Mouse (Mus musculus): ENCODE measurements around the gene Celf1. TPM values are rescaled to one million over a fixed set of nuclear protein-coding genes. Genes with fewer than 3 reads are reported as not detected.
"Not testable (repeated sequence)": the region's sequence is repeated elsewhere in the genome, so short reads cannot be mapped to it uniquely, and the experiment has no call there.

The Celf1 gene
- polyA plus RNA-seq, 1 experiment from 2014 or later, result 144 TPM

DNA sequence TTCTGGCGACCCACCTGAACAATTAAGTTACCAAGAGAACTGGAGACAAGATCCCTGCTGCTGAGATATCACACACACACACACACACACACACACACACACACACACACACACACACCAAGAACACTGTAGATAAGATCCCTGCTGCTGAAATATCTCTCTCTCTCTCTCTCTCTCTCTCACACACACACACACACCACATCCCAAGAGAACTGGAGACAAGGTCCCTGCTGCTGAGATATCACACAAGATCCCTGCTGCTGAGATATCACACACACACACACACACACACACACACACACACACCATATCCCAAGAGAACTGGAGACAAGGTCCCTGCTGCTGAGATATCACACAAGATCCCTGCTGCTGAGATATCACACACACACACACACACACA lies 105.6 kb downstream of the Celf1 start:
- not testable (repeated sequence) for H3K4me2 ChIP-seq (ENCODE audit: low read length); H3K4me1 ChIP-seq (replicated peaks; ENCODE audit: control insufficient read depth, insufficient read depth, low read length); H3K9ac ChIP-seq (replicated peaks; ENCODE audit: low read depth, low read length); H3K27me3 ChIP-seq (replicated peaks; ENCODE audit: control insufficient read depth, insufficient read depth, low read length); H3K4me3 ChIP-seq (replicated peaks; ENCODE audit: low read length); H3K36me3 ChIP-seq (ENCODE audit: control insufficient read depth, insufficient read depth); H3K27ac ChIP-seq (ENCODE audit: low read length); H3K9me3 ChIP-seq (ENCODE audit: control insufficient read depth, low read length); ATAC-seq
- 80% methylated on average over 1 of the region's 1 CpGs for WGBS

DNA sequence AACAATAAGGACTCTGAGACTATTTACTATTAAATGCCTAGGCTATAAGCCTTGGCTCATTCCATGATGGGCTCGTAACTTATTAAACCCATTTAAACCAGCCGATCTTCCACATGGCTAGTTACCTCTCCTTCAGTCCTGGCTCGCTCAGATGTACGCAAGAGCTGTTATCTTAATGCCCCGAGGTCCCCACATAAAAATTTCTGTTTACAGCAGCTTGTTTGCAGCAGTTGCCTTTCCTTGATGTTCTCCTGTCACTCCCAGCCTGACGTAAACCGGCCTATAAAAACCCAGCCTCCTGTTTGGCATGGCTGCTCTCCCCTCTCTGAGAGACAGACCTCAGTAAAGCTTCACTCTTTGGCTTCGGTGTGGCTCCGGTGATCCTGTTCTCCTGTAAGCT lies 107.2 kb downstream of the Celf1 start:
- Histone ChIP-seq H3K4me1 (replicated peaks; ENCODE audit: control insufficient read depth, insufficient read depth, low read length) (no peaks in the 10 kb centered on the region), H3K27me3 (replicated peaks; ENCODE audit: control insufficient read depth, insufficient read depth, low read length) (no peaks in the 10 kb centered on the region), H3K4me2 (ENCODE audit: low read length) (no peak overlapping the region), H3K36me3 (ENCODE audit: control insufficient read depth, insufficient read depth) (no peaks in the 10 kb centered on the region), H3K4me3 (replicated peaks; ENCODE audit: low read length) (no peak overlapping the region), H3K27ac (ENCODE audit: low read length) (no peak overlapping the region), H3K9me3 (ENCODE audit: control insufficient read depth, low read length) (no peaks in the 10 kb centered on the region), H3K9ac (replicated peaks; ENCODE audit: low read depth, low read length) (no peak overlapping the region)
- ATAC-seq, result no peak
- 70% methylated on average over 9 of the region's 9 CpGs for WGBS

DNA sequence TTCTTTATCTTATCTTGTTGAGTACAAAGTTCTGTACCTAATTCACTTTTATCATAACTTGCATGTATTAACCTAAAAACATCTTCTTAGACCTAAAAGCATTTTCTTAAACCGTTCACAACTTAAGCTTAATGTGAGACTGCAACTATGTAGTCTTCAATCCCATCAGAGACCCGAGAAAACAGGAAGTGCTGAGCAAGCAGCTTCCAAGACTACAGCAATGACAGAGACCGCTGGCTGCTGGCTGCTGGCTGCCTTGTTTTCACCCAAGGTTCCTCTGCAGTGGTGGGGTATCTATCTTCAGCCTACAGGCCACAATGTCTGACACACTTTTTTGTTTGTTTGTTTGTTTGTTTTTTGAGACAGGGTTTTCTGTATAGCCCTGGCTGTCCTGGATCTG lies 111.7 kb downstream of the Celf1 start:
- H3K27me3 ChIP-seq (replicated peaks; ENCODE audit: control insufficient read depth, insufficient read depth, low read length), result no peaks in the 10 kb centered on the region
- no peaks in the 10 kb centered on the region for H3K9me3 ChIP-seq (ENCODE audit: control insufficient read depth, low read length)
- no peak for ATAC-seq
- no peak overlapping the region for H3K4me3 ChIP-seq (replicated peaks; ENCODE audit: low read length)
- no peak overlapping the region for H3K27ac ChIP-seq (ENCODE audit: low read length)
- H3K4me1 ChIP-seq (replicated peaks; ENCODE audit: control insufficient read depth, insufficient read depth, low read length), result peaks cover 14% of the 10 kb centered on the region
- H3K36me3 ChIP-seq (ENCODE audit: control insufficient read depth, insufficient read depth), result peaks cover 5% of the 10 kb centered on the region
- no peak overlapping the region for H3K4me2 ChIP-seq (ENCODE audit: low read length)
- H3K9ac ChIP-seq (replicated peaks; ENCODE audit: low read depth, low read length), result no peak overlapping the region
- 86% methylated on average over 3 of the region's 3 CpGs for WGBS

DNA sequence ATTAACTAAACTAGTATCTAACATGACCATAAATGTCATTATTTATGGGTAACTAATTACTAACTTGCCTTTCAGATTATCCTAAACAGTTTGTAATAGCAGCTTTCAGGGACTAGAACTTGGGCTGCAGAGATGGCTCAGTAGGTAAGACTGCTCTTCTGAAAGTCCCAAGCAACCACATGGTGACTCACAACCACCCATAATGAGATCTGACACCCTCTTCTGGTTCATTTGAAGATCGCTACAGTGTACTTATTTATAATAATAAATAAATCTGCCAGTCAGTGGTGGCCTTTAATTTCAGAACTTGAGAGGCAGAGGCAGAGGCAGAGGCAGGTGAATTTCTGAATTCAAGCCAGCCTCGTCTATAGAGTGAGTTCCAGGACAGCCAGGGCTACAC lies 112.6 kb downstream of the Celf1 start:
- H3K9ac ChIP-seq (replicated peaks; ENCODE audit: low read depth, low read length), result no peak overlapping the region
- ATAC-seq, result no peak
- WGBS, result 57% methylated on average over 2 of the region's 2 CpGs
- H3K4me3 ChIP-seq (replicated peaks; ENCODE audit: low read length), result no peak overlapping the region
- H3K4me1 ChIP-seq (replicated peaks; ENCODE audit: control insufficient read depth, insufficient read depth, low read length), result peaks cover 14% of the 10 kb centered on the region
- peak overlapping the region; percentile 61 for H3K4me2 ChIP-seq (ENCODE audit: low read length)
- H3K27me3 ChIP-seq (replicated peaks; ENCODE audit: control insufficient read depth, insufficient read depth, low read length), result no peaks in the 10 kb centered on the region
- no peaks in the 10 kb centered on the region for H3K9me3 ChIP-seq (ENCODE audit: control insufficient read depth, low read length)
- no peak overlapping the region for H3K27ac ChIP-seq (ENCODE audit: low read length)
- peaks cover 13% of the 10 kb centered on the region for H3K36me3 ChIP-seq (ENCODE audit: control insufficient read depth, insufficient read depth)

DNA sequence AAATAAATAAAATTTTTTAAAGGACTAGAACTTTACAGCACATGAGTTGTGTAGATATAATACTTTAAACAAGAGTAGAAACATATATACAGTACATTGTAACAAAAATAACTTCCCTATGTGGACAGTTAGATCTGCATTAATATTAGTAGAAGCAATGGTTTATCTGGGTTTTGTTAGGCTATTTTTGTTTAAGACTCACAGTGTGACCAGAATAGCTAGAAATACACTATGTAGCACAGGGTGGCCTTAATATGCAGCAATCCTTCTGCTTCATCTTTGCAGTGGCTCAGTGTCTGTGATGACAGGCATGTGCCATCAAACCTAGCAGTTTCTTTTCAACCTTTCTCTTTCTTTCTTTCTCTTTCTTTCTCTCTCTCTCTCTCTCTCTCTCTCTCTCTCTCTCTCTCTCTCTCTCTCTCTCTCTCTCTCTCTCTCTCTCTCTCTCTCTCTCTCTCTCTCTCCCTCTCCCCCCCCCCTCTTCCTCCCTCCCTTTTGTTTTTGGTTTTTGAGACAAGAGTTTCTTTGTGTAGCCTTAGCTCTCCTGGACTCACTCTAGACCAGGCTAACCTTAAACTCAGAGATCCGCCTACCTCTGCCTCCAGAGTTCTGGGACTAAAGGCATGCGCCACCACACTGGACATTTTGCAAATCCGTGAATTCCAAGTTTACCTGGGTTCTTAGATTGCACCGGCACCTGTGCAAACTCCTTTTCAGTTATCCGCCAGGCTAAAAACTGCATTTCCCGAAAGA lies 113.2 kb downstream of the Celf1 start:
- H3K27ac ChIP-seq (ENCODE audit: low read length), result peak overlapping the region; percentile 66
- peak; percentile 62 for ATAC-seq
- H3K9ac ChIP-seq (replicated peaks; ENCODE audit: low read depth, low read length), result peak overlapping the region; percentile 64
- H3K4me3 ChIP-seq (replicated peaks; ENCODE audit: low read length), result peak overlapping the region; percentile 81
- H3K27me3 ChIP-seq (replicated peaks; ENCODE audit: control insufficient read depth, insufficient read depth, low read length), result no peaks in the 10 kb centered on the region
- peaks cover 14% of the 10 kb centered on the region for H3K4me1 ChIP-seq (replicated peaks; ENCODE audit: control insufficient read depth, insufficient read depth, low read length)
- WGBS, result 0% methylated on average over 6 of the region's 6 CpGs
- H3K36me3 ChIP-seq (ENCODE audit: control insufficient read depth, insufficient read depth), result peaks cover 18% of the 10 kb centered on the region
- peak overlapping the region; percentile 61 for H3K4me2 ChIP-seq (ENCODE audit: low read length)
- no peaks in the 10 kb centered on the region for H3K9me3 ChIP-seq (ENCODE audit: control insufficient read depth, low read length)

DNA sequence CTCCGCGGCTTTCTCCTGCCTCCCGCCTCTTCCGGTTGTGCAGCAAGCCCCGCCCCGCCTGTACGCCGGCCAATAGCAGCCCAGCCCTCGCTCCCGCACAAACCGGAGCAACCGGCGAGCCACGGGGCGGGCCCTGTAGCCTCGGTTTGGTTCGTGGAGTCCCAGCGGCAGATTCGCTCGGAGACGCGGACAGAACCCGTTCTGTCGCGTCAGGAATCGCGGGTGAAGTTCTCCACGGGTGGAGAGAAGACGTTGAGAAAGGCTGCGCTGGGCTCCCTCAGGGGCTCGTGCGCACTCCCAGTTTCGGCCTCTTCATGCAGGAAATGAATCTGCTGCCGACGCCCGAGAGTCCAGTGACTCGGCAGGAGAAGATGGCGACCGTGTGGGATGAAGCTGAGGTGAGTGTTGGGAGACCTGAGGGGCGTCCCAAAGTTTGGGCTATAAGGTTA lies 113.8 kb downstream of the Celf1 start, which contains the start of gene Psmc3:
TSS of gene Psmc3 (plus strand) at position 76 of the 449 bp plus-strand sequence.
- Histone ChIP-seq H3K4me3 (replicated peaks; ENCODE audit: low read length) (peak within 1 kb of the TSS; percentile 81), H3K4me2 (ENCODE audit: low read length) (peak within 1 kb of the TSS; percentile 81), H3K9me3 (ENCODE audit: control insufficient read depth, low read length) (no peaks in the 10 kb centered on the region), H3K27ac (ENCODE audit: low read length) (peak within 1 kb of the TSS; percentile 89), H3K4me1 (replicated peaks; ENCODE audit: control insufficient read depth, insufficient read depth, low read length) (peaks cover 14% of the 10 kb centered on the region), H3K36me3 (ENCODE audit: control insufficient read depth, insufficient read depth) (peaks cover 23% of the 10 kb centered on the region), H3K27me3 (replicated peaks; ENCODE audit: control insufficient read depth, insufficient read depth, low read length) (no peaks in the 10 kb centered on the region), H3K9ac (replicated peaks; ENCODE audit: low read depth, low read length) (peak within 1 kb of the TSS; percentile 82)
- ATAC-seq, result peak; percentile 99
- WGBS, result 0% methylated on average over 40 of the region's 40 CpGs

DNA sequence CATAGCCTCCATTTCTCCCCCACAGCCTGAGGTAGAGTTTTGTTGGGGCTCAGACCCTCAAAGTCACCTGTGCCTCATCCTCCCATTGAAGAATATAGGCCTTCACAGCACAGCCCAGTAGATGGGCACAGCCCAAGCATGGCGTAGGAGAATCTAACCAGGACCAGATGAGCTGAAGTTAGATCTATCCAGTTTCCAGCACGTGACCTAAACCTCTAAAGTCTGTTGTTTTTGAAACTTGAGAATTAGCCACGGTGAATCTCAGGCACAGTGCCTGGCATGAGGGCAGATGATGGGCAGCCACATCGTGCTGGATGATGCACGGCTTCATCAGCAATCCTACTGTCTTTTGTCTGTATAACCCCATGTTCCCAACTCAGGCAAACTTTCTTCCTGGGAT lies 118.3 kb downstream of the Celf1 start:
- no peak overlapping the region for H3K27ac ChIP-seq (ENCODE audit: low read length)
- WGBS, result 93% methylated on average over 5 of the region's 5 CpGs
- H3K9me3 ChIP-seq (ENCODE audit: control insufficient read depth, low read length), result no peaks in the 10 kb centered on the region
- no peak for ATAC-seq
- no peaks in the 10 kb centered on the region for H3K27me3 ChIP-seq (replicated peaks; ENCODE audit: control insufficient read depth, insufficient read depth, low read length)
- H3K4me3 ChIP-seq (replicated peaks; ENCODE audit: low read length), result no peak overlapping the region
- H3K9ac ChIP-seq (replicated peaks; ENCODE audit: low read depth, low read length), result no peak overlapping the region
- H3K36me3 ChIP-seq (ENCODE audit: control insufficient read depth, insufficient read depth), result peaks cover 36% of the 10 kb centered on the region
- peaks cover 8% of the 10 kb centered on the region for H3K4me1 ChIP-seq (replicated peaks; ENCODE audit: control insufficient read depth, insufficient read depth, low read length)
- H3K4me2 ChIP-seq (ENCODE audit: low read length), result no peak overlapping the region

DNA sequence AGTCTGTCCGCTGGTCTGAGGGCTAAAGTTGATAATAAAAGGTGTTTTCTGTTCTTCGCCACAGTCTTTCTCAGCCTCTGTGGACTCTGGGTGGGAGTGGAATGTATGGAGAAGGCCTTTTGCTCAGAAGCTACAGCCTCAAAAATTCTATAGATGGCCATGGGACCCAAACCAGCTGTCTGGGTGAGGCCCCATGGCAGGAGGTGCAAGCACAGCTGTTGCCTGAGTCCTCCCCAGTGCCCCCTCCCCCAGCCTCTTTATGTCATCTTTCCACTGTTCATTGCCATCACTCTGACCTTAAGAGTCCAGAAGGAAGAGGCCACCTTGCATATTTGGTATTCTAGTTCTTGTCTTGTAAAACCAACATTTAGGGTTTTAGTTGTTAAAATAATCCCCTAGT lies 119.2 kb downstream of the Celf1 start:
- H3K27ac ChIP-seq (ENCODE audit: low read length), result no peak overlapping the region
- H3K9ac ChIP-seq (replicated peaks; ENCODE audit: low read depth, low read length), result no peak overlapping the region
- H3K36me3 ChIP-seq (ENCODE audit: control insufficient read depth, insufficient read depth), result peaks cover 40% of the 10 kb centered on the region
- no peaks in the 10 kb centered on the region for H3K27me3 ChIP-seq (replicated peaks; ENCODE audit: control insufficient read depth, insufficient read depth, low read length)
- ATAC-seq, result no peak
- 91% methylated on average over 2 of the region's 2 CpGs for WGBS
- peaks cover 8% of the 10 kb centered on the region for H3K4me1 ChIP-seq (replicated peaks; ENCODE audit: control insufficient read depth, insufficient read depth, low read length)
- H3K4me2 ChIP-seq (ENCODE audit: low read length), result no peak overlapping the region
- no peaks in the 10 kb centered on the region for H3K9me3 ChIP-seq (ENCODE audit: control insufficient read depth, low read length)
- no peak overlapping the region for H3K4me3 ChIP-seq (replicated peaks; ENCODE audit: low read length)

DNA sequence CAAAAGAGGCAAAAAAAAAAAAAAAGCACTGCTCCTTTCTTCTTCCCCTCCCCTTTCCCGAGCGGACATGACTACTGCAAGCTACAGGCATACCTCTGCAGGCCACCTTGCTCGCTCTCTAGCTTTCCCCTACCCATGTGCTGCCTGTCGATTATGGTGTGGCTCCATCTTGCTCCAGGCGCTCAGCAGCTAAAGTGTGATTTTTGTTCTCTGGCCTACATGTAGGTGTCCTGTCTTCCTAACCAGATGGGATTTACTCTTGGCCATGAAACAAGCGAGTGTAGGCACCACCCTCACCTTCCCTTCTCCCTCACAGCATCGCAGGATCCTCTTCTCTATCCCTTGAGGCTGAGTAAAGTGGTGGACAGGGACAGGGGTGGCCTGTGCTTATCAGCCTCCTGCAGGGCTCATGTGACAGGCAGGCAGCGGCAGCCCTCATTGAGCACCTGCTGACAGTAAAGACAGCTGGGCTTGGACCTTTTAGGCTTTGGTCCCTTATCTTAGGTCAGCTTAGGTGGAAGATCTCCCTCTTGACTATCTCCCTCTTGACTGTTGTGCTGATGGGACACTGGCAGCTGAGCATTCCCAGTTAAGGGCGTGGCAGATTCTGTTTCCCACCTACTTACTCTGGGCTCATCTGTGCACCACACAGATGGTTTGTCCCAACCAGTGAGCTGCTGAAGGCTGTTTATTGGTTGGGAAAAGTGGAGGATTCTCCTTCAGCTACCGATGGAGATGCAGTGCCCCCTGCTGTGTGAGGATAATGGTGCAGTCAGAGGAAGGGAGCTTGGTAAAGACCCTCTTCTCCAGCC lies 120.6 kb downstream of the Celf1 start:
- H3K9ac ChIP-seq (replicated peaks; ENCODE audit: low read depth, low read length), result no peak overlapping the region
- no peak overlapping the region for H3K4me2 ChIP-seq (ENCODE audit: low read length)
- no peak overlapping the region for H3K27ac ChIP-seq (ENCODE audit: low read length)
- H3K27me3 ChIP-seq (replicated peaks; ENCODE audit: control insufficient read depth, insufficient read depth, low read length), result no peaks in the 10 kb centered on the region
- no peaks in the 10 kb centered on the region for H3K9me3 ChIP-seq (ENCODE audit: control insufficient read depth, low read length)
- H3K36me3 ChIP-seq (ENCODE audit: control insufficient read depth, insufficient read depth), result peaks cover 40% of the 10 kb centered on the region
- 80% methylated on average over 10 of the region's 10 CpGs for WGBS
- peak; percentile 54 for ATAC-seq
- no peaks in the 10 kb centered on the region for H3K4me1 ChIP-seq (replicated peaks; ENCODE audit: control insufficient read depth, insufficient read depth, low read length)
- H3K4me3 ChIP-seq (replicated peaks; ENCODE audit: low read length), result no peak overlapping the region
